21 mouse cellular contexts compared by ENCODE assay signal in the genomic region with DNA sequence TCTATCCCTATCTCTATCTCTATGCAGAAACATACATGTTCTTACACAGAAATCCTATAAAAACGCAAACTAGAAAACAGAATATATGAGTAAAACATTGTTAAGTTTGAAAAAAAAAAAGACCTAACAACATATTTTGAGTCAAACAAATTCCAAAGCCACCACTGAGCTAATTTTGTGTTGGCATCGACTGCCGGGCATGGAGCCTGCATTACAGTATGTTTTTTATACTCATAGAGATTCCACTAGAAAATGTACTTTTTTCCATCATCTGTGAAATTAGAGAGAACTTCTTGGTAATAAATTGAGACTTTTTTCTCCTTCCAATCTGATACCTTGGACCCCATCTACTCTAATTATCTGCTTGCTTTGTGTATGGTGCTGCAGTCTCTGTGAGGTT.
DNase-seq lines count a peak whose midpoint lies in the region; ATAC-seq and TF ChIP-seq lines count a peak whose summit lies in the region.
"Had no signal": no experiment of that assay in that cellular context is flagged by ENCODE, and none has a peak within 500 bp of the region (broad histone marks: within the 10 kb centered on the region; RNA-seq: fewer than 3 reads in every experiment).

No protein-coding gene starts in this region.

- no peaks in the 10 kb centered on the region for H3K36me3 ChIP-seq in forebrain, postnatal 0 days (ENCODE audit: insufficient read depth)
- H3K36me3 ChIP-seq in forebrain, embryonic 10.5 days (replicated peaks) = no peaks in the 10 kb centered on the region
- H3K36me3 ChIP-seq in liver, postnatal 0 days (replicated peaks; ENCODE audit: insufficient read depth, low read length) = no peaks in the 10 kb centered on the region
- H3K36me3 ChIP-seq: embryonic facial prominence, embryonic 10.5 days; G1E; heart, embryonic 10.5 days; hindbrain, embryonic 12.5 days had no signal

- H3K9me3 ChIP-seq in forebrain, postnatal 0 days (ENCODE audit: low read length) = no peaks in the 10 kb centered on the region
- no peaks in the 10 kb centered on the region for H3K9me3 ChIP-seq in forebrain, embryonic 10.5 days
- no peaks in the 10 kb centered on the region for H3K9me3 ChIP-seq in liver, postnatal 0 days (ENCODE audit: low read length)
- H3K9me3 ChIP-seq: embryonic facial prominence, embryonic 10.5 days; heart, embryonic 10.5 days; hindbrain, embryonic 12.5 days had no signal

- H3K4me1 ChIP-seq in forebrain, postnatal 0 days (ENCODE audit: insufficient read depth) = no peaks in the 10 kb centered on the region
- H3K4me1 ChIP-seq in forebrain, embryonic 10.5 days = no peaks in the 10 kb centered on the region
- H3K4me1 ChIP-seq in liver, postnatal 0 days (ENCODE audit: insufficient read depth) = no peaks in the 10 kb centered on the region
- H3K4me1 ChIP-seq: embryonic facial prominence, embryonic 10.5 days; heart, embryonic 10.5 days; hindbrain, embryonic 12.5 days had no signal

- ATAC-seq in forebrain, postnatal 0 days = no peak
- no peak for ATAC-seq in liver, postnatal 0 days
- ATAC-seq: CD4-positive, CD25-positive, alpha-beta regulatory T cell, adult 4 months; forebrain, embryonic 14.5 days; hindbrain, embryonic 16.5 days had no signal

- H3K9ac ChIP-seq in forebrain, postnatal 0 days = no peak overlapping the region
- H3K9ac ChIP-seq in liver, postnatal 0 days (replicated peaks) = no peak overlapping the region
- H3K9ac ChIP-seq: hindbrain, embryonic 12.5 days had no signal

- TF ChIP-seq CTCF in forebrain, postnatal 0 days (IDR thresholded peaks at IDR 0.05; ENCODE audit: low read depth) = no peak
- no peak for TF ChIP-seq CTCF in left cerebral cortex, adult 2 months (IDR thresholded peaks at IDR 0.05)
- no peak for TF ChIP-seq CTCF in liver, postnatal 0 days (IDR thresholded peaks at IDR 0.05; ENCODE audit: low read depth)

- no peak overlapping the region for H3K27ac ChIP-seq in forebrain, postnatal 0 days (ENCODE audit: low read depth, low read length)
- no peak overlapping the region for H3K27ac ChIP-seq in forebrain, embryonic 10.5 days
- no peak overlapping the region for H3K27ac ChIP-seq in left cerebral cortex, adult 2 months
- no peak overlapping the region for H3K27ac ChIP-seq in liver, postnatal 0 days (ENCODE audit: low read depth)
- H3K27ac ChIP-seq: embryonic facial prominence, embryonic 10.5 days; heart, embryonic 10.5 days; hindbrain, embryonic 12.5 days had no signal

- no peak overlapping the region for H3K4me3 ChIP-seq in forebrain, postnatal 0 days (ENCODE audit: low read depth, low read length)
- no peak overlapping the region for H3K4me3 ChIP-seq in forebrain, embryonic 10.5 days
- no peak overlapping the region for H3K4me3 ChIP-seq in left cerebral cortex, adult 2 months
- no peak overlapping the region for H3K4me3 ChIP-seq in liver, postnatal 0 days (ENCODE audit: low read depth, low read length)
- H3K4me3 ChIP-seq: embryonic facial prominence, embryonic 10.5 days; heart, embryonic 10.5 days; hindbrain, embryonic 12.5 days had no signal

- no peaks in the 10 kb centered on the region for H3K27me3 ChIP-seq in forebrain, postnatal 0 days (ENCODE audit: insufficient read depth, low read length)
- no peaks in the 10 kb centered on the region for H3K27me3 ChIP-seq in forebrain, embryonic 10.5 days (ENCODE audit: poor library complexity, severe bottlenecking)
- no peaks in the 10 kb centered on the region for H3K27me3 ChIP-seq in liver, postnatal 0 days (ENCODE audit: insufficient read depth, low read length)
- H3K27me3 ChIP-seq: hindbrain, embryonic 12.5 days had no signal

- DNase-seq in forebrain, postnatal 0 days = peak; percentile 31
- DNase-seq in forebrain, embryonic 10.5 days (ENCODE audit: extremely low spot score, low spot score) = no peak
- peak; percentile 1 to 60 for DNase-seq in left cerebral cortex, postnatal 25 days (ENCODE audit: low spot score in 2 of 2)
- DNase-seq in left cerebral cortex, adult 2 months (ENCODE audit: extremely low spot score in 1 of 2, low spot score in 2 of 2) = no peak
- DNase-seq in right cerebral cortex, postnatal 14 days = peak; percentile 5
- DNase-seq in telencephalon, adult 2 months (ENCODE audit: low read depth, low spot score) = peak; percentile 12
- no peak for DNase-seq in liver, postnatal 0 days
- DNase-seq: adrenal gland, postnatal 10 days; B cell, adult 2 months; cerebellum, adult 18-20 months; cerebellum, adult 9-11 months; heart, adult 18-20 months; heart, postnatal 10 days; heart, postnatal 4 days had no signal

- no peak overlapping the region for H3K4me2 ChIP-seq in forebrain, postnatal 0 days (ENCODE audit: low read depth)
- H3K4me2 ChIP-seq in liver, postnatal 0 days (ENCODE audit: low read depth, low read length) = no peak overlapping the region
- H3K4me2 ChIP-seq: hindbrain, embryonic 12.5 days had no signal

- intact Hi-C loops in left cerebral cortex, postnatal 25 days (cut with DNase I) = no loop called here
- intact Hi-C loops in left cerebral cortex, adult 2 months (cut with DNase I) = no loop called here

- TF ChIP-seq EP300 in liver, postnatal 0 days (IDR thresholded peaks at IDR 0.05; ENCODE audit: low read depth) = no peak

- 71% methylated on average over 3 of the region's 3 CpGs for WGBS in forebrain, postnatal 0 days
- WGBS in forebrain, embryonic 10.5 days = 94% methylated on average over 3 of the region's 3 CpGs
- 77% methylated on average over 3 of the region's 3 CpGs for WGBS in liver, postnatal 0 days (ENCODE audit: insufficient replicate concordance)

Comparison
In these comparisons a context has a peak if more than half of its experiments do, and no peak if none do; other contexts are left out.
1. DNase-seq: peak in forebrain, postnatal 0 days (single experiment), left cerebral cortex, postnatal 25 days (2 of 2), right cerebral cortex, postnatal 14 days (single experiment) and telencephalon, adult 2 months (single experiment); none in forebrain, embryonic 10.5 days (single experiment), left cerebral cortex, adult 2 months (0 of 2) and liver, postnatal 0 days (single experiment).